Comparison of ENCODE assay signal across 10 mouse cellular contexts in the genomic region with DNA sequence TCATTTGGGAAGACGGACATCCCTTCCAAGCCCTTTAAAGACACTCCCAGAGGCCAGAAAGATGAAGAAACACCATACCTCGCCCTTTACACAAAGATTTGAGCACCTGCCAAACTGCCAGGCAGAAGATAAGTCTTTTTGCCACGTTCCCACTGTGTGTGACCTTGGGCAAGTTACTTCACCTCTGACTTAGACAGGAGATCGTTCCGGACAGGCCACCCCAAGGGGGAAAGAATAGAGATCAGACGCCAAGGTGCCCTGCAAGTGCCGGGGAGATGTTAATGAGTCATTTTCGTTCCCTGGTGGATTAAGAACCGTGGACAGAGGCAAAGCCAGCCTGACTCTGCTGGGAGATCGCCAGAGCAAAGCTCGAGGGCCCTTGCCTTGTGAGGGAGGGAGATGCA. TPM values are rescaled to one million over a fixed set of nuclear protein-coding genes. Genes with fewer than 3 reads are reported as not detected.
DNase-seq lines count a peak whose midpoint lies in the region; ATAC-seq lines count a peak whose summit lies in the region.
"Had no signal": no experiment of that assay in that cellular context is flagged by ENCODE, and none has a peak within 500 bp of the region (broad histone marks: within the 10 kb centered on the region; RNA-seq: fewer than 3 reads in every experiment).

No protein-coding gene starts in this region.

- intact Hi-C loops in left cerebral cortex, postnatal 4 days (cut with DNase I) = no loop called here
- intact Hi-C loops in left cerebral cortex, postnatal 14 days (cut with DNase I) = loop anchor here (5.0 kb wide), 1 partner anchor 170 kb away; the partner anchor contains the start of gene Sp2

- no peak overlapping the region for H3K27ac ChIP-seq in intestine, embryonic 16.5 days (ENCODE audit: low read length)
- no peak overlapping the region for H3K27ac ChIP-seq in lung, embryonic 16.5 days (ENCODE audit: low read length)
- H3K27ac ChIP-seq: liver, embryonic 14.5 days had no signal

- H3K27me3 ChIP-seq in intestine, embryonic 16.5 days (replicated peaks; ENCODE audit: control insufficient read depth, insufficient read depth, low read length) = peaks cover 4% of the 10 kb centered on the region; the same call in 1 of the 2 replicates
- H3K27me3 ChIP-seq in lung, embryonic 16.5 days (ENCODE audit: control insufficient read depth, insufficient read depth, low read depth, low read length) = no peaks in the 10 kb centered on the region

- peak; percentile 47 for DNase-seq in left cerebral cortex, postnatal 4 days
- DNase-seq in left cerebral cortex, postnatal 14 days (ENCODE audit: low spot score in 2 of 2) = no peak
- DNase-seq in cerebellum, adult 9-10 months = peak; percentile 57
- peak; percentile 92 for DNase-seq in gonadal fat pad, adult 2 months (ENCODE audit: low read depth)
- DNase-seq in yolk sac, embryonic 10.5 days (ENCODE audit: low spot score) = peak; percentile 44
- no peak for DNase-seq in layer of hippocampus, adult 9-11 months

- H3K4me3 ChIP-seq in intestine, embryonic 16.5 days (ENCODE audit: low read length) = peak overlapping the region; percentile 75
- H3K4me3 ChIP-seq in lung, embryonic 16.5 days (ENCODE audit: low read length) = peak overlapping the region; percentile 78

- peak overlapping the region; percentile 95; the same call in 1 of the 2 replicates for H3K4me2 ChIP-seq in intestine, embryonic 16.5 days (ENCODE audit: low read depth, low read length)
- H3K4me2 ChIP-seq in lung, embryonic 16.5 days (ENCODE audit: low read depth, low read length) = peak overlapping the region; percentile 78

- peaks cover 24% of the 10 kb centered on the region for H3K4me1 ChIP-seq in intestine, embryonic 16.5 days (ENCODE audit: control insufficient read depth, insufficient read depth, low read length)
- H3K4me1 ChIP-seq in lung, embryonic 16.5 days (replicated peaks; ENCODE audit: control insufficient read depth, insufficient read depth, low read length) = peaks cover 24% of the 10 kb centered on the region

- ATAC-seq in intestine, embryonic 16.5 days = no peak
- ATAC-seq in lung, embryonic 16.5 days (ENCODE audit: low read depth) = no peak

- H3K9me3 ChIP-seq in intestine, embryonic 16.5 days (ENCODE audit: control insufficient read depth, low read length) = no peaks in the 10 kb centered on the region
- no peaks in the 10 kb centered on the region for H3K9me3 ChIP-seq in lung, embryonic 16.5 days (ENCODE audit: control insufficient read depth, low read length)

- 3% methylated on average over 11 of the region's 11 CpGs for WGBS in intestine, embryonic 16.5 days
- WGBS in lung, embryonic 16.5 days = 3% methylated on average over 11 of the region's 11 CpGs

- no peak overlapping the region for H3K9ac ChIP-seq in intestine, embryonic 16.5 days (ENCODE audit: low read depth, low read length)
- peak overlapping the region; percentile 74; the same call in 1 of the 2 replicates for H3K9ac ChIP-seq in lung, embryonic 16.5 days (ENCODE audit: low read length)
- H3K9ac ChIP-seq: liver, embryonic 14.5 days had no signal

- H3K36me3 ChIP-seq in intestine, embryonic 16.5 days (ENCODE audit: control insufficient read depth, insufficient read depth, low read length) = peaks cover 8% of the 10 kb centered on the region; the same call in 1 of the 2 replicates
- H3K36me3 ChIP-seq in lung, embryonic 16.5 days (ENCODE audit: control insufficient read depth, insufficient read depth, low read length) = peaks cover 4% of the 10 kb centered on the region; the same call in 1 of the 2 replicates

RNA-seq across cellular contexts. Expression of gene Tbkbp1, which starts 0.7 kb away (rescaled TPM):
- total RNA-seq in left cerebral cortex, postnatal 4 days (2021) = 10 to 100 TPM; 52.4 to 55.8 TPM
- 10 to 100 TPM; 46.4 to 49.4 TPM for total RNA-seq in left cerebral cortex, postnatal 14 days (2021)
- polyA plus RNA-seq in gonadal fat pad, adult 2 months (2012; rRNA removed) = 11.3 and 11.9 TPM in 2 replicates
- 2.0 TPM in 2 replicates for polyA plus RNA-seq in intestine, embryonic 16.5 days (2015; fragmentation: Nextera tagmentation; extraction: Ambion mirVana)
- 4.9 TPM in 2 replicates for polyA plus RNA-seq in lung, embryonic 16.5 days (2015; fragmentation: Nextera tagmentation; extraction: Ambion mirVana)

RNA-seq across cellular contexts. Expression of gene Kpnb1, which starts 35.7 kb away (rescaled TPM):
- total RNA-seq in left cerebral cortex, postnatal 4 days (2021) = 100 to 1,000 TPM; 151 to 157 TPM
- total RNA-seq in left cerebral cortex, postnatal 14 days (2021) = 100 to 1,000 TPM; 111 to 113 TPM
- 40.4 and 42.5 TPM in 2 replicates for polyA plus RNA-seq in gonadal fat pad, adult 2 months (2012; rRNA removed)
- 31.9 and 36.3 TPM in 2 replicates for polyA plus RNA-seq in intestine, embryonic 16.5 days (2015; fragmentation: Nextera tagmentation; extraction: Ambion mirVana)
- polyA plus RNA-seq in lung, embryonic 16.5 days (2015; fragmentation: Nextera tagmentation; extraction: Ambion mirVana) = 39.6 and 40.4 TPM in 2 replicates

RNA-seq across cellular contexts. Expression of gene Tbx21, which starts 36.9 kb away (rescaled TPM):
- under 1 TPM; 0.20 to 0.32 TPM for total RNA-seq in left cerebral cortex, postnatal 4 days (2021)
- under 1 TPM in 1 of 2 experiments, not detected in 1; 0.13 TPM for total RNA-seq in left cerebral cortex, postnatal 14 days (2021)
- 0.23 and 0.29 TPM in 2 replicates for polyA plus RNA-seq in gonadal fat pad, adult 2 months (2012; rRNA removed)
- polyA plus RNA-seq in intestine, embryonic 16.5 days (2015; fragmentation: Nextera tagmentation; extraction: Ambion mirVana) = 0.17 and 0.27 TPM in 2 replicates
- 0.21 TPM in 1 of 2 replicates, not detected in the other for polyA plus RNA-seq in lung, embryonic 16.5 days (2015; fragmentation: Nextera tagmentation; extraction: Ambion mirVana)
- total RNA-seq: G1E had no signal
- polyA plus RNA-seq: G1E had no signal

Comparison
In these comparisons a context has a peak if more than half of its experiments do, and no peak if none do; other contexts are left out.
1. DNase-seq: peak in left cerebral cortex, postnatal 4 days (single experiment), cerebellum, adult 9-10 months (single experiment), gonadal fat pad, adult 2 months (single experiment) and yolk sac, embryonic 10.5 days (single experiment); none in left cerebral cortex, postnatal 14 days (0 of 2) and layer of hippocampus, adult 9-11 months (single experiment).